In genomic region chr1:56344952-56345351, GRCm38 (mm10) we compare ENCODE assay signal across 21 mouse cellular contexts.
DNase-seq lines count a peak whose midpoint lies in the region; ATAC-seq lines count a peak whose summit lies in the region.
"Had no signal": no experiment of that assay in that cellular context is flagged by ENCODE, and none has a peak within 500 bp of the region (broad histone marks: within the 10 kb centered on the region; RNA-seq: fewer than 3 reads in every experiment).

No protein-coding gene starts in this region.

- WGBS in forebrain, embryonic 13.5 days, result 49% methylated on average over 6 of the region's 6 CpGs
- WGBS in forebrain, embryonic 10.5 days, result 86% methylated on average over 6 of the region's 6 CpGs
- 55% methylated on average over 6 of the region's 6 CpGs for WGBS in kidney, embryonic 16.5 days
- WGBS in kidney, embryonic 15.5 days, result 60% methylated on average over 6 of the region's 6 CpGs
- 59% methylated on average over 6 of the region's 6 CpGs for WGBS in midbrain, embryonic 16.5 days
- 67% methylated on average over 6 of the region's 6 CpGs for WGBS in midbrain, embryonic 13.5 days

- no peak overlapping the region for H3K4me2 ChIP-seq in forebrain, embryonic 13.5 days
- no peak overlapping the region for H3K4me2 ChIP-seq in kidney, embryonic 16.5 days (replicated peaks; ENCODE audit: low read depth, low read length)
- H3K4me2 ChIP-seq in kidney, embryonic 15.5 days, result no peak overlapping the region
- no peak overlapping the region for H3K4me2 ChIP-seq in midbrain, embryonic 16.5 days (ENCODE audit: low read length)
- H3K4me2 ChIP-seq in midbrain, embryonic 13.5 days (replicated peaks), result no peak overlapping the region
- H3K4me2 ChIP-seq: embryonic facial prominence, embryonic 12.5 days; heart, embryonic 13.5 days had no signal

- no peak for DNase-seq in forebrain, embryonic 10.5 days (ENCODE audit: extremely low spot score, low spot score)
- no peak for DNase-seq in thymus, postnatal 14 days
- DNase-seq: adrenal gland, adult 8-10 months; adrenal gland, postnatal 36 days; B cell, adult 2 months; cerebellum, adult 11-12 months; cerebellum, adult 9-10 months; cerebellum, postnatal 25 days; gastrocnemius, postnatal 36 days; heart, adult 11 months; heart, postnatal 36 days had no signal

- no peak overlapping the region for H3K4me3 ChIP-seq in forebrain, embryonic 13.5 days
- no peak overlapping the region for H3K4me3 ChIP-seq in forebrain, embryonic 10.5 days
- no peak overlapping the region for H3K4me3 ChIP-seq in kidney, embryonic 16.5 days (ENCODE audit: low read length)
- H3K4me3 ChIP-seq in kidney, embryonic 15.5 days (replicated peaks), result no peak overlapping the region
- H3K4me3 ChIP-seq in midbrain, embryonic 16.5 days (ENCODE audit: low read depth, low read length), result no peak overlapping the region
- no peak overlapping the region for H3K4me3 ChIP-seq in midbrain, embryonic 13.5 days (replicated peaks)
- H3K4me3 ChIP-seq: embryonic facial prominence, embryonic 12.5 days; heart, embryonic 13.5 days had no signal

- no peaks in the 10 kb centered on the region for H3K9me3 ChIP-seq in forebrain, embryonic 13.5 days (replicated peaks)
- H3K9me3 ChIP-seq in forebrain, embryonic 10.5 days, result no peaks in the 10 kb centered on the region
- no peaks in the 10 kb centered on the region for H3K9me3 ChIP-seq in kidney, embryonic 16.5 days (ENCODE audit: low read length)
- H3K9me3 ChIP-seq in kidney, embryonic 15.5 days (replicated peaks), result no peaks in the 10 kb centered on the region
- H3K9me3 ChIP-seq in midbrain, embryonic 16.5 days (replicated peaks; ENCODE audit: control insufficient read depth, low read length, poor library complexity, severe bottlenecking), result no peaks in the 10 kb centered on the region
- H3K9me3 ChIP-seq in midbrain, embryonic 13.5 days, result no peaks in the 10 kb centered on the region
- H3K9me3 ChIP-seq: embryonic facial prominence, embryonic 12.5 days; heart, embryonic 13.5 days had no signal

- H3K36me3 ChIP-seq in forebrain, embryonic 13.5 days (ENCODE audit: poor library complexity, severe bottlenecking), result no peaks in the 10 kb centered on the region
- no peaks in the 10 kb centered on the region for H3K36me3 ChIP-seq in forebrain, embryonic 10.5 days (replicated peaks)
- H3K36me3 ChIP-seq in kidney, embryonic 16.5 days (ENCODE audit: insufficient read depth, low read length), result no peaks in the 10 kb centered on the region
- H3K36me3 ChIP-seq in kidney, embryonic 15.5 days, result no peaks in the 10 kb centered on the region
- H3K36me3 ChIP-seq in midbrain, embryonic 16.5 days (ENCODE audit: control insufficient read depth, insufficient read depth, low read length), result no peaks in the 10 kb centered on the region
- H3K36me3 ChIP-seq in midbrain, embryonic 13.5 days, result no peaks in the 10 kb centered on the region
- H3K36me3 ChIP-seq: embryonic facial prominence, embryonic 12.5 days; G1E; heart, embryonic 13.5 days had no signal

- H3K9ac ChIP-seq in forebrain, embryonic 13.5 days, result no peak overlapping the region
- no peak overlapping the region for H3K9ac ChIP-seq in kidney, embryonic 16.5 days (replicated peaks; ENCODE audit: low read length)
- H3K9ac ChIP-seq in kidney, embryonic 15.5 days, result no peak overlapping the region
- no peak overlapping the region for H3K9ac ChIP-seq in midbrain, embryonic 16.5 days (ENCODE audit: low read depth, low read length)
- H3K9ac ChIP-seq in midbrain, embryonic 13.5 days (replicated peaks), result no peak overlapping the region
- H3K9ac ChIP-seq: embryonic facial prominence, embryonic 12.5 days; heart, embryonic 13.5 days had no signal

- no peaks in the 10 kb centered on the region for H3K27me3 ChIP-seq in forebrain, embryonic 13.5 days
- no peaks in the 10 kb centered on the region for H3K27me3 ChIP-seq in forebrain, embryonic 10.5 days (ENCODE audit: poor library complexity, severe bottlenecking)
- H3K27me3 ChIP-seq in kidney, embryonic 16.5 days (ENCODE audit: insufficient read depth, low read length), result no peaks in the 10 kb centered on the region
- H3K27me3 ChIP-seq in kidney, embryonic 15.5 days, result no peaks in the 10 kb centered on the region
- no peaks in the 10 kb centered on the region for H3K27me3 ChIP-seq in midbrain, embryonic 16.5 days (ENCODE audit: control insufficient read depth, insufficient read depth, low read depth, low read length)
- no peaks in the 10 kb centered on the region for H3K27me3 ChIP-seq in midbrain, embryonic 13.5 days
- H3K27me3 ChIP-seq: embryonic facial prominence, embryonic 12.5 days; heart, embryonic 13.5 days had no signal

- H3K27ac ChIP-seq in forebrain, embryonic 13.5 days, result no peak overlapping the region
- no peak overlapping the region for H3K27ac ChIP-seq in forebrain, embryonic 10.5 days
- no peak overlapping the region for H3K27ac ChIP-seq in kidney, embryonic 16.5 days (ENCODE audit: low read length)
- no peak overlapping the region for H3K27ac ChIP-seq in kidney, embryonic 15.5 days
- no peak overlapping the region for H3K27ac ChIP-seq in midbrain, embryonic 16.5 days (ENCODE audit: low read length)
- H3K27ac ChIP-seq in midbrain, embryonic 13.5 days, result no peak overlapping the region
- H3K27ac ChIP-seq: embryonic facial prominence, embryonic 12.5 days; heart, embryonic 13.5 days; hindbrain, postnatal 0 days had no signal

- peak; percentile 94 for ATAC-seq in forebrain, embryonic 13.5 days
- ATAC-seq in kidney, embryonic 16.5 days (ENCODE audit: low FRiP score, low TSS enrichment), result peak; percentile 71
- ATAC-seq in kidney, embryonic 15.5 days (replicated peaks; ENCODE audit: low FRiP score), result no peak
- peak; percentile 78; the same call in 1 of the 2 replicates for ATAC-seq in midbrain, embryonic 16.5 days
- ATAC-seq in midbrain, embryonic 13.5 days, result no peak
- ATAC-seq: CD4-positive, CD25-positive, alpha-beta regulatory T cell, adult 4 months; hindbrain, postnatal 0 days had no signal

- no peaks in the 10 kb centered on the region for H3K4me1 ChIP-seq in forebrain, embryonic 13.5 days
- no peaks in the 10 kb centered on the region for H3K4me1 ChIP-seq in forebrain, embryonic 10.5 days
- H3K4me1 ChIP-seq in kidney, embryonic 16.5 days (ENCODE audit: insufficient read depth, low read length), result no peaks in the 10 kb centered on the region
- no peaks in the 10 kb centered on the region for H3K4me1 ChIP-seq in kidney, embryonic 15.5 days
- no peaks in the 10 kb centered on the region for H3K4me1 ChIP-seq in midbrain, embryonic 16.5 days (ENCODE audit: control insufficient read depth, insufficient read depth, low read length)
- no peaks in the 10 kb centered on the region for H3K4me1 ChIP-seq in midbrain, embryonic 13.5 days (replicated peaks)
- H3K4me1 ChIP-seq: embryonic facial prominence, embryonic 12.5 days; heart, embryonic 13.5 days had no signal

Comparison
In these comparisons a context has a peak if more than half of its experiments do, and no peak if none do; other contexts are left out.
1. ATAC-seq: peak in forebrain, embryonic 13.5 days (single experiment), kidney, embryonic 16.5 days (single experiment) and midbrain, embryonic 16.5 days (single experiment); none in kidney, embryonic 15.5 days (single experiment) and midbrain, embryonic 13.5 days (single experiment).